Mouse (Mus musculus): ENCODE data around the gene Gm37240. TPM values are rescaled to one million over a fixed set of nuclear protein-coding genes. Genes with fewer than 3 reads are reported as not detected.
"Not testable (repeated sequence)": the region's sequence is repeated elsewhere in the genome, so short reads cannot be mapped to it uniquely, and the experiment has no call there.

Gm37240 gene
- total RNA-seq (2021), result 1 to 10 TPM; 1.3 to 1.9 TPM
- long read RNA-seq, partial matches to known transcripts, result 0 of 24 reads
- long read RNA-seq, other reads (novel, unspliced or antisense), result 24 of 24 reads

GRCm38 (mm10) chr3:85887239-85887827 lies at the start of gene Gm37240, which contains the start of gene Glt28d2:
Gm37240 (minus strand) TSS chr3:85887518.
Glt28d2 (minus strand) TSS chr3:85887516.
- DNase-seq (ENCODE audit: low spot score in 2 of 2), result peak; percentile 29 to 46

GRCm38 (mm10) chr3:85933586-85933985 lies 46.3 kb upstream of the Gm37240 start:
- DNase-seq (ENCODE audit: low spot score in 2 of 2), result no peak

- DNase-seq (ENCODE audit: low spot score in 2 of 2), result no peak
Measured at GRCm38 (mm10) chr3:85931859-85932258, 44.5 kb upstream of the Gm37240 start.

GRCm38 (mm10) chr3:85930671-85931255 lies 43.4 kb upstream of the Gm37240 start:
- DNase-seq (ENCODE audit: low spot score in 2 of 2), result no peak

GRCm38 (mm10) chr3:85929711-85930110 lies 42.4 kb upstream of the Gm37240 start:
- no peak for DNase-seq (ENCODE audit: low spot score in 2 of 2)

GRCm38 (mm10) chr3:85928140-85928611 lies 40.9 kb upstream of the Gm37240 start:
- DNase-seq (ENCODE audit: low spot score in 2 of 2), result peak; percentile 19 to 58

- no peak for DNase-seq (ENCODE audit: low spot score in 2 of 2)
Measured at GRCm38 (mm10) chr3:85927296-85927695, 40.0 kb upstream of the Gm37240 start.

GRCm38 (mm10) chr3:85923954-85924945 lies 36.9 kb upstream of the Gm37240 start:
- DNase-seq (ENCODE audit: low spot score in 2 of 2), result peak; percentile 69 to 91

GRCm38 (mm10) chr3:85923343-85923742 lies 36.0 kb upstream of the Gm37240 start:
- peak in 1 of 2 experiments; percentile 8 for DNase-seq (ENCODE audit: low spot score in 2 of 2)

GRCm38 (mm10) chr3:85922331-85922730 lies 35.0 kb upstream of the Gm37240 start:
- DNase-seq (ENCODE audit: low spot score in 2 of 2), result no peak

- not testable (repeated sequence) for DNase-seq (ENCODE audit: low spot score in 2 of 2)
Measured at GRCm38 (mm10) chr3:85920671-85921070, 33.4 kb upstream of the Gm37240 start.

GRCm38 (mm10) chr3:85917600-85917999 lies 30.3 kb upstream of the Gm37240 start:
- peak; percentile 16 to 64 for DNase-seq (ENCODE audit: low spot score in 2 of 2)

GRCm38 (mm10) chr3:85914806-85915205 lies 27.5 kb upstream of the Gm37240 start:
- DNase-seq (ENCODE audit: low spot score in 2 of 2), result no peak

- DNase-seq (ENCODE audit: low spot score in 2 of 2), result no peak
Measured at GRCm38 (mm10) chr3:85907136-85907535, 19.8 kb upstream of the Gm37240 start.

GRCm38 (mm10) chr3:85904371-85904770 lies 17.1 kb upstream of the Gm37240 start:
- DNase-seq (ENCODE audit: low spot score in 2 of 2), result no peak

GRCm38 (mm10) chr3:85895020-85895419 lies 7.7 kb upstream of the Gm37240 start:
- no peak for DNase-seq (ENCODE audit: low spot score in 2 of 2)

- DNase-seq (ENCODE audit: low spot score in 2 of 2), result peak; percentile 21 to 26
Measured at GRCm38 (mm10) chr3:85891571-85891970, 4.3 kb upstream of the Gm37240 start.

- DNase-seq (ENCODE audit: low spot score in 2 of 2), result no peak
Measured at GRCm38 (mm10) chr3:85888221-85888671, 928 bp upstream of the Gm37240 start.

- DNase-seq (ENCODE audit: low spot score in 2 of 2), result no peak
Measured at GRCm38 (mm10) chr3:85886636-85887238, 581 bp downstream of the Gm37240 start.

- no peak for DNase-seq (ENCODE audit: low spot score in 2 of 2)
Measured at GRCm38 (mm10) chr3:85885906-85886305, 1.4 kb downstream of the Gm37240 start.

- no peak for DNase-seq (ENCODE audit: low spot score in 2 of 2)
Measured at GRCm38 (mm10) chr3:85880687-85881086, 6.6 kb downstream of the Gm37240 start.
